Mouse (Mus musculus) kidney, adult 2 months (tissue): ENCODE results near the gene Ssc5d. TPM values are rescaled to one million over a fixed set of nuclear protein-coding genes. Genes with fewer than 3 reads are reported as not detected.
A peak's percentile ranks its signal among the peaks of the same experiment; 100 is the strongest.

ENCODE experiments used
- DNase-seq: peaks from one replicate; pipeline ENCODE4 v3.0.0; 2021
- H3K27ac ChIP-seq: fragments of 200-500 bp; 2 replicates; pipeline ENCODE4 v1.5.1; 2012; ENCODE audit warnings: low read depth, low read length, control low read depth, inconsistent platforms; ENCODE audit not compliant: insufficient read depth
- H3K27me3 ChIP-seq: fragments of 200-500 bp; replicated peaks from 2 replicates; pipeline ENCODE4 v1.6.1; 2012; ENCODE audit warnings: mild to moderate bottlenecking, moderate library complexity, low read length, inconsistent platforms; ENCODE audit not compliant: control insufficient read depth, insufficient read depth
- H3K36me3 ChIP-seq: fragments of 200-500 bp; 2 replicates; pipeline ENCODE4 v1.6.1; 2012; ENCODE audit warnings: mild to moderate bottlenecking, moderate library complexity, low read length, inconsistent platforms; ENCODE audit not compliant: control insufficient read depth, insufficient read depth
- H3K4me1 ChIP-seq: fragments of 200-500 bp; 2 replicates; pipeline ENCODE4 v1.6.1; 2011; ENCODE audit warnings: low read length; ENCODE audit not compliant: control insufficient read depth, insufficient read depth
- H3K4me3 ChIP-seq: fragments of 200-500 bp; 2 replicates; pipeline ENCODE4 v1.5.1; 2011; ENCODE audit warnings: mild to moderate bottlenecking, low read depth, low read length, control low read depth; ENCODE audit not compliant: insufficient read depth
- CTCF ChIP-seq: fragments of 200-500 bp; conservative IDR thresholded peaks from 2 replicates; pipeline ENCODE4 v1.5.1; 2011; ENCODE audit warnings: low read depth, mild to moderate bottlenecking, control low read depth, low read length, moderate library complexity, mixed read lengths; ENCODE audit not compliant: insufficient read depth, insufficient read length
- POLR2A ChIP-seq: fragments of 200-500 bp; IDR thresholded peaks from one replicate; pipeline ENCODE4 v1.6.1; 2011; ENCODE audit warnings: low read depth, low read length, control low read depth
- WGBS: fragments of 180-500 bp; shearing (Covaris S2); methylation state at CpG from one replicate; pipeline ENCODE4 v1.1.7; 2018; 5-methylcytosine and 5-hydroxymethylcytosine counted together
- polyA plus RNA-seq: library from polyadenylated mRNA; depleted of rRNA; stranded (reverse); fragments of >200 nt; gene quantifications from 2 replicates; pipeline ENCODE4 v1.2.3, GENCODE M21; 2012

The Ssc5d gene
- polyA plus RNA-seq, 1 experiment, result 2.1 TPM

- Histone ChIP-seq H3K27me3 (no peaks in the 10 kb centered on the region), H3K27ac (no peak overlapping the region), H3K4me3 (no peak overlapping the region), H3K4me1 (no peaks in the 10 kb centered on the region), H3K36me3 (no peaks in the 10 kb centered on the region)
- TF ChIP-seq POLR2A (no peak), CTCF (no peak)
- WGBS, result 38% methylated on average over 2 of the region's 2 CpGs
- no peak for DNase-seq
Measured at GRCm38 (mm10) chr7:4947855-4948254, 22.3 kb downstream of the Ssc5d start.

GRCm38 (mm10) chr7:4948386-4948785, 22.8 kb downstream of the Ssc5d start:
- WGBS, result 71% methylated on average over 6 of the region's 6 CpGs
- TF ChIP-seq POLR2A (no peak), CTCF (no peak)
- H3K27ac ChIP-seq, result no peak overlapping the region
- H3K4me1 ChIP-seq, result no peaks in the 10 kb centered on the region
- no peak for DNase-seq
- no peaks in the 10 kb centered on the region for H3K36me3 ChIP-seq
- H3K4me3 ChIP-seq, result no peak overlapping the region
- no peaks in the 10 kb centered on the region for H3K27me3 ChIP-seq

DNA sequence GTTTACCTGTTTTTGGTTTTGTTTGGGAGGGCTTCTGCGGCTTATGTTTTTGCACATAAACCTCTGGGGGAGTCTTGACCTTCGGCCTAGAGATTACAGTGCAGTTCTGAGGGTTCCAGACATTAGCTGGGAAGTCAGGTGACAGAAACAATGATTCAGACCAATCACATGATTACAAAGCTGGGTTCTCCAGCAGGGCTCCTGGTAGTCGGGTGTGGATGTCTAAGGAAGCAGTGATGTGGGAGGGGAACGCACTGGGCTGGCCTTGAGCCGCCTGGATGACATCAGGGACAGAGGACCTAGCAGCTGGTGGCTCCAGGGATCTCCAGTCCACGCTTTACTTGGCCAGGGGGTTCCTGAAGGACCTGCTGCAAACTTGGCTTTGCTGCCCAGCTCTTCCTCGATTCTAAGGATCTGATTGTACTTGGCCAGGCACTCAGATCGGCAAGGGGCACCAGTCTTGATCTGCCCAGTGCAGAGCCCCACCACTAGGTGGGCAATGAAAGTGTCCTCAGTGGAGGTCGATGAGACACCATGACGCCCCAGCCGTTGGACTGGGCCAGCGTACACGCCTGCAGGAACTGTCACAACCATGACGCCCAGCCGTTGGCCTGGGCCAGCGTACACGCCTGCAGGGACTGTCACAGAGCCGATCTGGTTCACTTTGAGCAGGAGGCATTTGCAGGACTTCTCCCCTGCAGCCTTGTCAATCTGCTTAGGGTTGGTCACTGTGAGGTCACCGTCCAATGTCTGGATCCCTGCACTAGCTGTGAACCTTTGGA, 25.2 kb downstream of the Ssc5d start:
- H3K27me3 ChIP-seq, result no peaks in the 10 kb centered on the region
- no peak for DNase-seq
- WGBS, result 84% methylated on average over 19 of the region's 19 CpGs

GRCm38 (mm10) chr7:4953815-4954445, 28.3 kb downstream of the Ssc5d start:
- H3K27me3 ChIP-seq, result no peaks in the 10 kb centered on the region
- 38% methylated on average over 10 of the region's 10 CpGs for WGBS
- H3K4me1 ChIP-seq, result no peaks in the 10 kb centered on the region
- H3K27ac ChIP-seq, result no peak overlapping the region
- H3K36me3 ChIP-seq, result no peaks in the 10 kb centered on the region
- TF ChIP-seq CTCF (no peak), POLR2A (no peak)
- no peak for DNase-seq
- no peak overlapping the region for H3K4me3 ChIP-seq

More for the DNA sequence above, 25.2 kb downstream of the Ssc5d start:
- no peaks in the 10 kb centered on the region for H3K4me1 ChIP-seq
- no peak overlapping the region for H3K4me3 ChIP-seq
- no peak for TF ChIP-seq POLR2A
- TF ChIP-seq CTCF, result no peak
- H3K36me3 ChIP-seq, result no peaks in the 10 kb centered on the region
- no peak overlapping the region for H3K27ac ChIP-seq

- no peaks in the 10 kb centered on the region for H3K27me3 ChIP-seq
- DNase-seq, result no peak
- H3K4me1 ChIP-seq, result no peaks in the 10 kb centered on the region
- no peak overlapping the region for H3K27ac ChIP-seq
- 80% methylated on average over 10 of the region's 10 CpGs for WGBS
- H3K4me3 ChIP-seq, result no peak overlapping the region
- TF ChIP-seq CTCF, result no peak
- TF ChIP-seq POLR2A, result no peak
- no peaks in the 10 kb centered on the region for H3K36me3 ChIP-seq
Measured at GRCm38 (mm10) chr7:4957361-4957760, 31.8 kb downstream of the Ssc5d start.

- H3K36me3 ChIP-seq, result no peaks in the 10 kb centered on the region
- 69% methylated on average over 5 of the region's 5 CpGs for WGBS
- no peak overlapping the region for H3K27ac ChIP-seq
- no peak overlapping the region for H3K4me3 ChIP-seq
- DNase-seq, result no peak
- no peaks in the 10 kb centered on the region for H3K4me1 ChIP-seq
- TF ChIP-seq CTCF, result no peak
- TF ChIP-seq POLR2A, result no peak
- H3K27me3 ChIP-seq, result no peaks in the 10 kb centered on the region
Measured at GRCm38 (mm10) chr7:4963527-4963926, 37.9 kb downstream of the Ssc5d start.

GRCm38 (mm10) chr7:4964272-4964671, 38.7 kb downstream of the Ssc5d start, which contains the start of gene Sbk2:
Sbk2 (minus strand) TSS chr7:4964406.
- Histone ChIP-seq H3K27ac (no peak within 1 kb of the TSS), H3K4me3 (no peak within 1 kb of the TSS), H3K36me3 (no peaks in the 10 kb centered on the region), H3K27me3 (no peaks in the 10 kb centered on the region), H3K4me1 (no peaks in the 10 kb centered on the region)
- peak; percentile 75 for DNase-seq
- WGBS, result 5% methylated on average over 10 of the region's 10 CpGs
- TF ChIP-seq POLR2A (no peak), CTCF (peak; percentile 63)
